Mouse (Mus musculus): ENCODE measurements around the gene Pard3b. TPM values are rescaled to one million over a fixed set of nuclear protein-coding genes. Genes with fewer than 3 reads are reported as not detected.

Gene Pard3b
- total and polyA plus RNA-seq, 3 experiments: 2.2 to 13.9 (median 13.8) TPM

GRCm38 (mm10) chr1:62488871-62489270, 850.2 kb downstream of the Pard3b start:
- TF ChIP-seq CTCF (IDR thresholded peaks at IDR 0.05): no peak
- no peak for TF ChIP-seq EP300 (IDR thresholded peaks at IDR 0.05; ENCODE audit: insufficient read depth, low read depth, low read length)
- no peak for TF ChIP-seq POLR2A (IDR thresholded peaks at IDR 0.05; ENCODE audit: insufficient read depth, low read depth, low read length)
- 84% methylated on average over 6 of the region's 6 CpGs for WGBS
- intact Hi-C loops (cut with DNase I): no loop called here

GRCm38 (mm10) chr1:62499146-62499545, 860.5 kb downstream of the Pard3b start:
- 77% methylated on average over 5 of the region's 5 CpGs for WGBS
- no peak overlapping the region for H3K9ac ChIP-seq (ENCODE audit: low read depth, low read length)
- intact Hi-C loops (cut with DNase I): no loop called here
- no peaks in the 10 kb centered on the region for H3K36me3 ChIP-seq (ENCODE audit: control insufficient read depth, insufficient read depth, low read length)
- H3K27me3 ChIP-seq (ENCODE audit: control insufficient read depth, insufficient read depth, low read length): no peaks in the 10 kb centered on the region
- DNase-seq: no peak
- H3K79me2 ChIP-seq (replicated peaks; ENCODE audit: control insufficient read depth, insufficient read depth, low read length): no peaks in the 10 kb centered on the region
- H3K4me1 ChIP-seq (ENCODE audit: control insufficient read depth, insufficient read depth, low read length): no peaks in the 10 kb centered on the region
- H3K4me3 ChIP-seq: no peak overlapping the region
- no peak overlapping the region for H3K27ac ChIP-seq
- TF ChIP-seq CTCF (IDR thresholded peaks at IDR 0.05) (no peak), EP300 (IDR thresholded peaks at IDR 0.05; ENCODE audit: insufficient read depth, low read depth, low read length) (no peak), POLR2A (IDR thresholded peaks at IDR 0.05; ENCODE audit: insufficient read depth, low read depth, low read length) (no peak)

More at GRCm38 (mm10) chr1:62488871-62489270, 850.2 kb downstream of the Pard3b start:
- H3K36me3 ChIP-seq (ENCODE audit: control insufficient read depth, insufficient read depth, low read length): no peaks in the 10 kb centered on the region
- DNase-seq: no peak
- H3K79me2 ChIP-seq (replicated peaks; ENCODE audit: control insufficient read depth, insufficient read depth, low read length): no peaks in the 10 kb centered on the region
- H3K4me1 ChIP-seq (ENCODE audit: control insufficient read depth, insufficient read depth, low read length): no peaks in the 10 kb centered on the region
- no peaks in the 10 kb centered on the region for H3K27me3 ChIP-seq (ENCODE audit: control insufficient read depth, insufficient read depth, low read length)
- no peak overlapping the region for H3K4me3 ChIP-seq
- H3K9ac ChIP-seq (ENCODE audit: low read depth, low read length): no peak overlapping the region
- H3K27ac ChIP-seq: no peak overlapping the region

DNA sequence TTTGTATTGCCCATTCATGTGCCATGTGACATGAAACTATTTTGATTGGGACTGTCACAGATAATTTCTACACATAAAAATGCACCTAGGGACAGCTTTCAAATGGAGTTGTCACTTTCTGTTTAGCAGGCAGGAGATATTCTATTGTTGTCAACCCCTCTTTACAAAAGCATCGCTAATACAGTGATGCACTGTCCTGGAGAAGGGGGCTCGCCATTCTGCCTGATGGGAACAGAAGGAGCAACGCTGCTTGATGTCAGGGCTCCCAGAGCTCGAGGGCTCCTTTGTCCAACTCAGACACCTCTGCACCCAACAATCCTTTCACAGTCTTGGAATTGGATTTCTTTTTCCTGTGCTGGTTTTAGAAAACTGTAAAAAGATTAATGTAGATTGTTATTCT, 871.9 kb downstream of the Pard3b start:
- no peak overlapping the region for H3K4me3 ChIP-seq
- TF ChIP-seq EP300 (IDR thresholded peaks at IDR 0.05; ENCODE audit: insufficient read depth, low read depth, low read length) (no peak), POLR2A (IDR thresholded peaks at IDR 0.05; ENCODE audit: insufficient read depth, low read depth, low read length) (no peak), CTCF (IDR thresholded peaks at IDR 0.05) (no peak)
- H3K36me3 ChIP-seq (ENCODE audit: control insufficient read depth, insufficient read depth, low read length): no peaks in the 10 kb centered on the region
- no peaks in the 10 kb centered on the region for H3K79me2 ChIP-seq (replicated peaks; ENCODE audit: control insufficient read depth, insufficient read depth, low read length)
- 84% methylated on average over 4 of the region's 4 CpGs for WGBS
- peaks cover 3% of the 10 kb centered on the region for H3K4me1 ChIP-seq (ENCODE audit: control insufficient read depth, insufficient read depth, low read length)
- intact Hi-C loops (cut with DNase I): no loop called here
- H3K27ac ChIP-seq: no peak overlapping the region
- no peak overlapping the region for H3K9ac ChIP-seq (ENCODE audit: low read depth, low read length)
- no peaks in the 10 kb centered on the region for H3K27me3 ChIP-seq (ENCODE audit: control insufficient read depth, insufficient read depth, low read length)
- no peak for DNase-seq

DNA sequence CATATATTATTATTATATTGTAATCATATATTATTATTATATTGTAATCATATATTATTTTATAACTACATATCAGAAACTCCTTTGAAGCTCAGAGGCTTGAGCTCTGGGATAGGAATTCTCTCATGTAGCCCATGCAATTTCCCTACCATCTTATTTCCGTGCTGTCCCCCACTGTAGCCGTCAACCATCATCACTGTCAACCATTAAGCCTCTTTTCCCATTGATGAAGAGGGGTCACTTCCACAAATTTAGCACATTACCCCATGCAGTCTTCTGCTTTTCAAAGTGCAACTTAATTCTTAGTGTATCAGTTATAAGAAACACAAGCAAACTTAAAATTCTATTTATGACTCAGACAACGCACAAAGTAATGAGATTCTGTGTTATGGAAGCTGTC, 873.1 kb downstream of the Pard3b start:
- TF ChIP-seq EP300 (IDR thresholded peaks at IDR 0.05; ENCODE audit: insufficient read depth, low read depth, low read length) (no peak), POLR2A (IDR thresholded peaks at IDR 0.05; ENCODE audit: insufficient read depth, low read depth, low read length) (no peak), CTCF (IDR thresholded peaks at IDR 0.05) (no peak)
- Histone ChIP-seq H3K4me3 (no peak overlapping the region), H3K4me1 (ENCODE audit: control insufficient read depth, insufficient read depth, low read length) (peaks cover 3% of the 10 kb centered on the region), H3K27me3 (ENCODE audit: control insufficient read depth, insufficient read depth, low read length) (no peaks in the 10 kb centered on the region), H3K27ac (no peak overlapping the region), H3K36me3 (ENCODE audit: control insufficient read depth, insufficient read depth, low read length) (no peaks in the 10 kb centered on the region), H3K9ac (ENCODE audit: low read depth, low read length) (no peak overlapping the region), H3K79me2 (replicated peaks; ENCODE audit: control insufficient read depth, insufficient read depth, low read length) (no peaks in the 10 kb centered on the region)
- 92% methylated on average over 3 of the region's 3 CpGs for WGBS
- intact Hi-C loops (cut with DNase I): no loop called here
- DNase-seq: no peak

GRCm38 (mm10) chr1:62518621-62519213, 880.1 kb downstream of the Pard3b start:
- Histone ChIP-seq H3K4me3 (no peak overlapping the region), H3K9ac (ENCODE audit: low read depth, low read length) (no peak overlapping the region), H3K27me3 (ENCODE audit: control insufficient read depth, insufficient read depth, low read length) (peaks cover 2% of the 10 kb centered on the region; the same call in 1 of the 2 replicates), H3K79me2 (replicated peaks; ENCODE audit: control insufficient read depth, insufficient read depth, low read length) (no peaks in the 10 kb centered on the region), H3K27ac (no peak overlapping the region), H3K4me1 (ENCODE audit: control insufficient read depth, insufficient read depth, low read length) (peaks cover 4% of the 10 kb centered on the region; the same call in 1 of the 2 replicates), H3K36me3 (ENCODE audit: control insufficient read depth, insufficient read depth, low read length) (no peaks in the 10 kb centered on the region)
- no peak for TF ChIP-seq POLR2A (IDR thresholded peaks at IDR 0.05; ENCODE audit: insufficient read depth, low read depth, low read length)
- no peak for TF ChIP-seq EP300 (IDR thresholded peaks at IDR 0.05; ENCODE audit: insufficient read depth, low read depth, low read length)
- TF ChIP-seq CTCF (IDR thresholded peaks at IDR 0.05): no peak
- DNase-seq: no peak
- 93% methylated on average over 2 of the region's 2 CpGs for WGBS
- intact Hi-C loops (cut with DNase I): no loop called here

- H3K79me2 ChIP-seq (replicated peaks; ENCODE audit: control insufficient read depth, insufficient read depth, low read length): no peaks in the 10 kb centered on the region
- no peak overlapping the region for H3K9ac ChIP-seq (ENCODE audit: low read depth, low read length)
- H3K36me3 ChIP-seq (ENCODE audit: control insufficient read depth, insufficient read depth, low read length): no peaks in the 10 kb centered on the region
- 69% methylated on average over 7 of the region's 7 CpGs for WGBS
- H3K4me3 ChIP-seq: no peak overlapping the region
- peaks cover 2% of the 10 kb centered on the region; the same call in 1 of the 2 replicates for H3K27me3 ChIP-seq (ENCODE audit: control insufficient read depth, insufficient read depth, low read length)
- DNase-seq: no peak
- no peak for TF ChIP-seq CTCF (IDR thresholded peaks at IDR 0.05)
- no peak for TF ChIP-seq POLR2A (IDR thresholded peaks at IDR 0.05; ENCODE audit: insufficient read depth, low read depth, low read length)
- no peak for TF ChIP-seq EP300 (IDR thresholded peaks at IDR 0.05; ENCODE audit: insufficient read depth, low read depth, low read length)
- H3K4me1 ChIP-seq (ENCODE audit: control insufficient read depth, insufficient read depth, low read length): peaks cover 4% of the 10 kb centered on the region; the same call in 1 of the 2 replicates
- intact Hi-C loops (cut with DNase I): no loop called here
- H3K27ac ChIP-seq: no peak overlapping the region
These were observed 882.7 kb downstream of the Pard3b start for GRCm38 (mm10) chr1:62521368-62521767.
